Mouse (Mus musculus): Measurements from ENCODE around the gene Kazald1. TPM values are rescaled to one million over a fixed set of nuclear protein-coding genes. Genes with fewer than 3 reads are reported as not detected.
A peak's percentile ranks its signal among the peaks of the same experiment; 100 is the strongest.

The Kazald1 gene
- total and polyA plus RNA-seq, 2 experiments = 1.1 to 1.2 TPM

- H3K36me3 ChIP-seq (ENCODE audit: control insufficient read depth, insufficient read depth, low read length) = no peaks in the 10 kb centered on the region
- H3K9ac ChIP-seq (ENCODE audit: low read depth, low read length) = no peak overlapping the region
- TF ChIP-seq POLR2A (IDR thresholded peaks at IDR 0.05; ENCODE audit: extremely low read depth, insufficient read depth, low read length) = no peak
- no peak for TF ChIP-seq CTCF (IDR thresholded peaks at IDR 0.05; ENCODE audit: low read depth, low read length)
- no peak overlapping the region for H3K4me3 ChIP-seq (ENCODE audit: insufficient read depth, low read depth, low read length)
- H3K79me2 ChIP-seq (ENCODE audit: control insufficient read depth, insufficient read depth, low read length) = no peaks in the 10 kb centered on the region
- DNase-seq (ENCODE audit: extremely low read depth, low read depth, low spot score) = no peak
- H3K27me3 ChIP-seq (ENCODE audit: control insufficient read depth, insufficient read depth, low read length) = no peaks in the 10 kb centered on the region
- WGBS = 87% methylated on average over 8 of the region's 8 CpGs
- no peaks in the 10 kb centered on the region; the same call in 1 of the 2 replicates for H3K4me1 ChIP-seq (ENCODE audit: control insufficient read depth, insufficient read depth, low read length)
- H3K27ac ChIP-seq (replicated peaks; ENCODE audit: insufficient read depth, low read depth, low read length) = no peak overlapping the region
These were observed 21.6 kb upstream of the Kazald1 start for GRCm38 (mm10) chr19:45053451-45053850.

- DNase-seq (ENCODE audit: extremely low read depth, low read depth, low spot score) = no peak
- Histone ChIP-seq H3K4me3 (ENCODE audit: insufficient read depth, low read depth, low read length) (no peak overlapping the region), H3K79me2 (ENCODE audit: control insufficient read depth, insufficient read depth, low read length) (no peaks in the 10 kb centered on the region), H3K4me1 (ENCODE audit: control insufficient read depth, insufficient read depth, low read length) (peaks cover 2% of the 10 kb centered on the region; the same call in 1 of the 2 replicates), H3K9ac (ENCODE audit: low read depth, low read length) (no peak overlapping the region), H3K27me3 (ENCODE audit: control insufficient read depth, insufficient read depth, low read length) (no peaks in the 10 kb centered on the region), H3K36me3 (ENCODE audit: control insufficient read depth, insufficient read depth, low read length) (no peaks in the 10 kb centered on the region), H3K27ac (replicated peaks; ENCODE audit: insufficient read depth, low read depth, low read length) (no peak overlapping the region)
- WGBS = 88% methylated on average over 6 of the region's 6 CpGs
- TF ChIP-seq POLR2A (IDR thresholded peaks at IDR 0.05; ENCODE audit: extremely low read depth, insufficient read depth, low read length) (no peak), CTCF (IDR thresholded peaks at IDR 0.05; ENCODE audit: low read depth, low read length) (no peak)
These were observed 19.9 kb upstream of the Kazald1 start for GRCm38 (mm10) chr19:45054892-45055690.

- no peak overlapping the region for H3K9ac ChIP-seq (ENCODE audit: low read depth, low read length)
- no peaks in the 10 kb centered on the region for H3K27me3 ChIP-seq (ENCODE audit: control insufficient read depth, insufficient read depth, low read length)
- 54% methylated on average over 4 of the region's 4 CpGs for WGBS
- no peak overlapping the region for H3K27ac ChIP-seq (replicated peaks; ENCODE audit: insufficient read depth, low read depth, low read length)
- H3K4me3 ChIP-seq (ENCODE audit: insufficient read depth, low read depth, low read length) = no peak overlapping the region
- H3K4me1 ChIP-seq (ENCODE audit: control insufficient read depth, insufficient read depth, low read length) = peaks cover 2% of the 10 kb centered on the region; the same call in 1 of the 2 replicates
- peak; percentile 30 for DNase-seq (ENCODE audit: extremely low read depth, low read depth, low spot score)
- no peaks in the 10 kb centered on the region for H3K36me3 ChIP-seq (ENCODE audit: control insufficient read depth, insufficient read depth, low read length)
- H3K79me2 ChIP-seq (ENCODE audit: control insufficient read depth, insufficient read depth, low read length) = no peaks in the 10 kb centered on the region
- peak; percentile 26; the same call in 1 of the 2 replicates for TF ChIP-seq CTCF (IDR thresholded peaks at IDR 0.05; ENCODE audit: low read depth, low read length)
- no peak for TF ChIP-seq POLR2A (IDR thresholded peaks at IDR 0.05; ENCODE audit: extremely low read depth, insufficient read depth, low read length)
These were observed 18.7 kb upstream of the Kazald1 start for GRCm38 (mm10) chr19:45056364-45056763.

- H3K4me3 ChIP-seq (ENCODE audit: insufficient read depth, low read depth, low read length) = no peak overlapping the region
- peaks cover 2% of the 10 kb centered on the region; the same call in 1 of the 2 replicates for H3K4me1 ChIP-seq (ENCODE audit: control insufficient read depth, insufficient read depth, low read length)
- no peak overlapping the region for H3K27ac ChIP-seq (replicated peaks; ENCODE audit: insufficient read depth, low read depth, low read length)
- WGBS = 85% methylated on average over 7 of the region's 7 CpGs
- DNase-seq (ENCODE audit: extremely low read depth, low read depth, low spot score) = no peak
- H3K36me3 ChIP-seq (ENCODE audit: control insufficient read depth, insufficient read depth, low read length) = no peaks in the 10 kb centered on the region
- H3K27me3 ChIP-seq (ENCODE audit: control insufficient read depth, insufficient read depth, low read length) = no peaks in the 10 kb centered on the region
- TF ChIP-seq POLR2A (IDR thresholded peaks at IDR 0.05; ENCODE audit: extremely low read depth, insufficient read depth, low read length) (no peak), CTCF (IDR thresholded peaks at IDR 0.05; ENCODE audit: low read depth, low read length) (no peak)
- H3K79me2 ChIP-seq (ENCODE audit: control insufficient read depth, insufficient read depth, low read length) = no peaks in the 10 kb centered on the region
- H3K9ac ChIP-seq (ENCODE audit: low read depth, low read length) = no peak overlapping the region
These were observed 17.9 kb upstream of the Kazald1 start for GRCm38 (mm10) chr19:45056908-45057698.

- Histone ChIP-seq H3K4me1 (ENCODE audit: control insufficient read depth, insufficient read depth, low read length) (peaks cover 2% of the 10 kb centered on the region; the same call in 1 of the 2 replicates), H3K79me2 (ENCODE audit: control insufficient read depth, insufficient read depth, low read length) (no peaks in the 10 kb centered on the region), H3K4me3 (ENCODE audit: insufficient read depth, low read depth, low read length) (peak overlapping the region; percentile 41; the same call in 1 of the 2 replicates), H3K27me3 (ENCODE audit: control insufficient read depth, insufficient read depth, low read length) (no peaks in the 10 kb centered on the region), H3K9ac (ENCODE audit: low read depth, low read length) (peak overlapping the region; percentile 68), H3K27ac (replicated peaks; ENCODE audit: insufficient read depth, low read depth, low read length) (peak overlapping the region; percentile 74), H3K36me3 (ENCODE audit: control insufficient read depth, insufficient read depth, low read length) (no peaks in the 10 kb centered on the region)
- no peak for DNase-seq (ENCODE audit: extremely low read depth, low read depth, low spot score)
- WGBS = 37% methylated on average over 7 of the region's 7 CpGs
- no peak for TF ChIP-seq CTCF (IDR thresholded peaks at IDR 0.05; ENCODE audit: low read depth, low read length)
- TF ChIP-seq POLR2A (IDR thresholded peaks at IDR 0.05; ENCODE audit: extremely low read depth, insufficient read depth, low read length) = no peak
These were observed 17.3 kb upstream of the Kazald1 start for GRCm38 (mm10) chr19:45057724-45058112.

Measured in liver, adult 2 months (tissue).